Mouse (Mus musculus) embryonic facial prominence, embryonic 12.5 days (tissue): ENCODE results near the gene Scaf1. TPM values are rescaled to one million over a fixed set of nuclear protein-coding genes. Genes with fewer than 3 reads are reported as not detected.

Source experiments
- ATAC-seq: fragments of 200-750 bp; cut with Nextera tagmentation; 2 replicates; pipeline ENCODE4 v1.8.0; 2017; ENCODE audit not compliant: insufficient number of reproducible peaks, insufficient read depth, low FRiP score, low TSS enrichment
- H3K27ac ChIP-seq: fragments of 300-500 bp; sonication (generic); 2 replicates; pipeline ENCODE4 v1.5.1; 2016; ENCODE audit warnings: mild to moderate bottlenecking
- H3K27me3 ChIP-seq: fragments of 300-500 bp; sonication (generic); 2 replicates; pipeline ENCODE4 v1.6.1; 2016; ENCODE audit warnings: mild to moderate bottlenecking, moderate library complexity
- H3K36me3 ChIP-seq: fragments of 300-500 bp; sonication (generic); 2 replicates; pipeline ENCODE4 v1.6.1; 2016; ENCODE audit warnings: mild to moderate bottlenecking
- H3K4me1 ChIP-seq: fragments of 300-500 bp; sonication (generic); 2 replicates; pipeline ENCODE4 v1.6.1; 2016
- H3K4me2 ChIP-seq: fragments of 300-500 bp; sonication (generic); replicated peaks from 2 replicates; pipeline ENCODE4 v1.6.1; 2016; ENCODE audit warnings: mild to moderate bottlenecking, moderate library complexity
- H3K4me3 ChIP-seq: fragments of 300-500 bp; sonication (generic); 2 replicates; pipeline ENCODE4 v1.5.1; 2016; ENCODE audit warnings: mild to moderate bottlenecking
- H3K9ac ChIP-seq: fragments of 300-500 bp; sonication (generic); 2 replicates; pipeline ENCODE4 v1.6.1; 2016; ENCODE audit warnings: mild to moderate bottlenecking, moderate library complexity
- H3K9me3 ChIP-seq: fragments of 300-500 bp; sonication (generic); 2 replicates; pipeline ENCODE4 v1.6.1; 2016; ENCODE audit warnings: mild to moderate bottlenecking, moderate library complexity
- WGBS: fragments of 180-500 bp; shearing (Covaris S2); methylation state at CpG from one replicate; pipeline ENCODE4 v1.1.7; 2016; 5-methylcytosine and 5-hydroxymethylcytosine counted together
- polyA plus RNA-seq: library from polyadenylated mRNA; unstranded; fragments of >200 nt; fragmentation: Nextera tagmentation; extraction: Ambion mirVana; gene quantifications from 2 replicates; pipeline ENCODE4 v1.2.1, GENCODE M21; 2016

Gene Scaf1
- polyA plus RNA-seq, 1 experiment from 2014 or later = 43.8 TPM

GRCm38 (mm10) chr7:44974383-44975116 is 41.6 kb downstream of the Scaf1 start, which contains the start of gene Cpt1c:
Gene Cpt1c, minus strand, starts transcription at chr7:44974851.
- H3K9ac ChIP-seq = peak within 1 kb of the TSS; percentile 57
- no peaks in the 10 kb centered on the region for H3K9me3 ChIP-seq
- under 1% methylated on average over 22 of the region's 22 CpGs for WGBS
- peaks cover 44% of the 10 kb centered on the region for H3K36me3 ChIP-seq
- peak within 1 kb of the TSS; percentile 77 for H3K4me2 ChIP-seq
- no peak for ATAC-seq
- peaks cover 21% of the 10 kb centered on the region for H3K4me1 ChIP-seq
- H3K27ac ChIP-seq = peak within 1 kb of the TSS; percentile 92
- H3K27me3 ChIP-seq = no peaks in the 10 kb centered on the region
- H3K4me3 ChIP-seq = peak within 1 kb of the TSS; percentile 52

- Histone ChIP-seq H3K27ac (peak overlapping the region; percentile 92), H3K27me3 (no peaks in the 10 kb centered on the region), H3K9ac (peak overlapping the region; percentile 57), H3K9me3 (no peaks in the 10 kb centered on the region), H3K4me1 (peaks cover 21% of the 10 kb centered on the region), H3K36me3 (peaks cover 34% of the 10 kb centered on the region), H3K4me3 (peak overlapping the region; percentile 52), H3K4me2 (peak overlapping the region; percentile 77)
- 31% methylated on average over 14 of the region's 14 CpGs for WGBS
- no peak for ATAC-seq
Measured at GRCm38 (mm10) chr7:44973415-44974130, 42.6 kb downstream of the Scaf1 start.

GRCm38 (mm10) chr7:44971142-44971541 is 45.0 kb downstream of the Scaf1 start:
- Histone ChIP-seq H3K27me3 (no peaks in the 10 kb centered on the region), H3K27ac (peak overlapping the region; percentile 89), H3K4me3 (peak overlapping the region; percentile 48), H3K9ac (peak overlapping the region; percentile 65), H3K4me2 (peak overlapping the region; percentile 75), H3K4me1 (peaks cover 21% of the 10 kb centered on the region), H3K36me3 (peaks cover 26% of the 10 kb centered on the region), H3K9me3 (no peaks in the 10 kb centered on the region)
- ATAC-seq = no peak
- 73% methylated on average over 7 of the region's 7 CpGs for WGBS

- Histone ChIP-seq H3K9ac (peak overlapping the region; percentile 65), H3K4me2 (peak overlapping the region; percentile 75), H3K4me1 (peaks cover 21% of the 10 kb centered on the region), H3K4me3 (peak overlapping the region; percentile 48), H3K9me3 (no peaks in the 10 kb centered on the region), H3K36me3 (peaks cover 24% of the 10 kb centered on the region), H3K27me3 (no peaks in the 10 kb centered on the region), H3K27ac (peak overlapping the region; percentile 89)
- WGBS = under 1% methylated on average over 36 of the region's 36 CpGs
- peak; percentile 97 for ATAC-seq
Measured at GRCm38 (mm10) chr7:44970231-44970691, 45.9 kb downstream of the Scaf1 start.

- Histone ChIP-seq H3K4me3 (no peak overlapping the region), H3K27ac (no peak overlapping the region), H3K27me3 (no peaks in the 10 kb centered on the region), H3K4me2 (no peak overlapping the region), H3K36me3 (peaks cover 47% of the 10 kb centered on the region), H3K9ac (no peak overlapping the region), H3K9me3 (no peaks in the 10 kb centered on the region), H3K4me1 (peaks cover 9% of the 10 kb centered on the region)
- 74% methylated on average over 15 of the region's 15 CpGs for WGBS
- ATAC-seq = no peak
Measured at GRCm38 (mm10) chr7:44966638-44967037, 49.5 kb downstream of the Scaf1 start.

- no peaks in the 10 kb centered on the region for H3K9me3 ChIP-seq
- no peak overlapping the region for H3K4me2 ChIP-seq
- H3K9ac ChIP-seq = no peak overlapping the region
- no peaks in the 10 kb centered on the region for H3K27me3 ChIP-seq
- H3K4me3 ChIP-seq = no peak overlapping the region
- peaks cover 3% of the 10 kb centered on the region for H3K4me1 ChIP-seq
- no peak overlapping the region for H3K27ac ChIP-seq
- peaks cover 54% of the 10 kb centered on the region for H3K36me3 ChIP-seq
- WGBS = 78% methylated on average over 7 of the region's 7 CpGs
- no peak for ATAC-seq
Measured at GRCm38 (mm10) chr7:44965975-44966374, 50.2 kb downstream of the Scaf1 start.

- Histone ChIP-seq H3K27me3 (no peaks in the 10 kb centered on the region), H3K4me2 (no peak overlapping the region), H3K27ac (no peak overlapping the region), H3K9ac (no peak overlapping the region), H3K36me3 (peaks cover 56% of the 10 kb centered on the region), H3K9me3 (no peaks in the 10 kb centered on the region), H3K4me1 (no peaks in the 10 kb centered on the region), H3K4me3 (no peak overlapping the region)
- ATAC-seq = no peak
- WGBS = 97% methylated on average over 13 of the region's 13 CpGs
Measured at GRCm38 (mm10) chr7:44964990-44965389, 51.2 kb downstream of the Scaf1 start.

GRCm38 (mm10) chr7:44962831-44963230 is 53.3 kb downstream of the Scaf1 start:
- peaks cover 64% of the 10 kb centered on the region for H3K36me3 ChIP-seq
- no peak overlapping the region for H3K27ac ChIP-seq
- H3K9ac ChIP-seq = no peak overlapping the region
- H3K9me3 ChIP-seq = no peaks in the 10 kb centered on the region
- H3K4me2 ChIP-seq = no peak overlapping the region
- 89% methylated on average over 5 of the region's 5 CpGs for WGBS
- no peaks in the 10 kb centered on the region for H3K27me3 ChIP-seq
- H3K4me3 ChIP-seq = no peak overlapping the region
- ATAC-seq = no peak
- no peaks in the 10 kb centered on the region for H3K4me1 ChIP-seq

- no peak overlapping the region for H3K9ac ChIP-seq
Measured at GRCm38 (mm10) chr7:44962337-44962736, 53.8 kb downstream of the Scaf1 start.

GRCm38 (mm10) chr7:44960512-44960910 is 55.7 kb downstream of the Scaf1 start:
- no peak overlapping the region for H3K27ac ChIP-seq
- H3K9me3 ChIP-seq = no peaks in the 10 kb centered on the region
- H3K4me3 ChIP-seq = no peak overlapping the region
- 87% methylated on average over 13 of the region's 13 CpGs for WGBS
- no peak overlapping the region for H3K9ac ChIP-seq
- no peak overlapping the region for H3K4me2 ChIP-seq
- H3K27me3 ChIP-seq = no peaks in the 10 kb centered on the region
- ATAC-seq = no peak
- H3K36me3 ChIP-seq = peaks cover 47% of the 10 kb centered on the region
- no peaks in the 10 kb centered on the region for H3K4me1 ChIP-seq

More at GRCm38 (mm10) chr7:44962337-44962736, 53.8 kb downstream of the Scaf1 start:
- Histone ChIP-seq H3K4me2 (no peak overlapping the region), H3K27me3 (no peaks in the 10 kb centered on the region), H3K9me3 (no peaks in the 10 kb centered on the region), H3K4me1 (no peaks in the 10 kb centered on the region), H3K27ac (no peak overlapping the region), H3K4me3 (no peak overlapping the region), H3K36me3 (peaks cover 61% of the 10 kb centered on the region)
- WGBS = 76% methylated on average over 8 of the region's 8 CpGs
- ATAC-seq = no peak

- Histone ChIP-seq H3K27me3 (no peaks in the 10 kb centered on the region), H3K4me3 (no peak overlapping the region), H3K9me3 (no peaks in the 10 kb centered on the region), H3K9ac (no peak overlapping the region), H3K4me1 (no peaks in the 10 kb centered on the region), H3K4me2 (no peak overlapping the region), H3K27ac (no peak overlapping the region), H3K36me3 (peaks cover 42% of the 10 kb centered on the region)
- no peak for ATAC-seq
- WGBS = 87% methylated on average over 10 of the region's 10 CpGs
Measured at GRCm38 (mm10) chr7:44959874-44960511, 56.2 kb downstream of the Scaf1 start.
